Mouse (Mus musculus) adrenal gland, postnatal 36 days (tissue): ENCODE results near the gene Mcf2l. TPM values are rescaled to one million over a fixed set of nuclear protein-coding genes. Genes with fewer than 3 reads are reported as not detected.

Experiments
- microRNA-seq: library from miRNA; unstranded; fragments of <30 nt; microRNA quantifications from one replicate; pipeline ENCODE4 v1.2.0, GENCODE M21; 2021
- total RNA-seq, 2 experiments: library from RNA; stranded (reverse); gene quantifications; 2 replicates each; pipeline ENCODE4 v1.2.3; 2021

The Mcf2l gene
- total RNA-seq, 2 experiments from 2014 or later = 13.1 to 36.9 TPM

Small RNA genes lying within 50 kb of the gene (microRNA-seq; reads per million reads assigned to microRNA genes)
- not detected for gene Gm38671

Other genes starting within 250 kb of the Mcf2l start
- 10 to 100 TPM; 29.6 to 29.8 TPM for gene Tubgcp3, start 201.6 kb upstream of the Mcf2l start, total RNA-seq
- 100 to 1,000 TPM; 121 to 149 TPM for gene Atp11a, start 116.8 kb upstream of the Mcf2l start, total RNA-seq
- gene F7, start 152.2 kb downstream of the Mcf2l start, total RNA-seq = under 1 TPM; 0.86 to 0.92 TPM
- under 1 TPM; 0.53 to 0.86 TPM for gene F10, start 163.5 kb downstream of the Mcf2l start, total RNA-seq
- not detected for gene Proz, start 187.1 kb downstream of the Mcf2l start, total RNA-seq
- 10 to 100 TPM; 21.6 to 23.1 TPM for gene Pcid2, start 231.7 kb downstream of the Mcf2l start, total RNA-seq
- gene Cul4a, start 231.8 kb downstream of the Mcf2l start, total RNA-seq = 100 to 1,000 TPM; 108 to 166 TPM